Mouse (Mus musculus): ENCODE measurements at regions not wholly inside any gene's neighbourhood (a gene's known extent, or its start where the extent isn't known, plus 50 kb on each side); places are given as distances from the start of the nearest gene placed in this dataset.
"Not testable (repeated sequence)": the region's sequence is repeated elsewhere in the genome, so short reads cannot be mapped to it uniquely, and the experiment has no call there.

GRCm38 (mm10) chr13:5696377-5696776, 164.9 kb upstream of the Klf6 start:
- DNase-seq (ENCODE audit: extremely low read depth, insufficient read length, low spot score), result no peak

GRCm38 (mm10) chr13:5697329-5697728, 164.0 kb upstream of the Klf6 start:
- not testable (repeated sequence) for DNase-seq (ENCODE audit: extremely low read depth, insufficient read length, low spot score)

GRCm38 (mm10) chr13:5702071-5702470, 159.2 kb upstream of the Klf6 start:
- DNase-seq (ENCODE audit: extremely low read depth, insufficient read length, low spot score), result no peak

- DNase-seq (ENCODE audit: extremely low read depth, insufficient read length, low spot score), result no peak
Observed at GRCm38 (mm10) chr13:5704991-5705390, 156.3 kb upstream of the Klf6 start.

GRCm38 (mm10) chr13:5711646-5712045, 149.6 kb upstream of the Klf6 start:
- DNase-seq (ENCODE audit: extremely low read depth, insufficient read length, low spot score), result no peak

GRCm38 (mm10) chr13:5713195-5713863, 148.0 kb upstream of the Klf6 start:
- DNase-seq (ENCODE audit: extremely low read depth, insufficient read length, low spot score), result peak; percentile 26

- peak; percentile 59 for DNase-seq (ENCODE audit: extremely low read depth, insufficient read length, low spot score)
Observed at GRCm38 (mm10) chr13:5714191-5714591, 147.1 kb upstream of the Klf6 start.

GRCm38 (mm10) chr13:5714793-5715192, 146.5 kb upstream of the Klf6 start:
- peak; percentile 16 for DNase-seq (ENCODE audit: extremely low read depth, insufficient read length, low spot score)

GRCm38 (mm10) chr13:5716749-5717148, 144.5 kb upstream of the Klf6 start:
- no peak for DNase-seq (ENCODE audit: extremely low read depth, insufficient read length, low spot score)

- no peak for DNase-seq (ENCODE audit: extremely low read depth, insufficient read length, low spot score)
Observed at GRCm38 (mm10) chr13:5723319-5723718, 138.0 kb upstream of the Klf6 start.

GRCm38 (mm10) chr13:5724364-5724763, 136.9 kb upstream of the Klf6 start:
- DNase-seq (ENCODE audit: extremely low read depth, insufficient read length, low spot score), result peak; percentile 84

GRCm38 (mm10) chr13:5725984-5726383, 135.3 kb upstream of the Klf6 start:
- DNase-seq (ENCODE audit: extremely low read depth, insufficient read length, low spot score), result no peak

- DNase-seq (ENCODE audit: extremely low read depth, insufficient read length, low spot score), result no peak
Observed at GRCm38 (mm10) chr13:5726446-5726845, 134.8 kb upstream of the Klf6 start.

- no peak for DNase-seq (ENCODE audit: extremely low read depth, insufficient read length, low spot score)
Observed at GRCm38 (mm10) chr13:5728172-5728571, 133.1 kb upstream of the Klf6 start.

GRCm38 (mm10) chr13:5728808-5729207, 132.5 kb upstream of the Klf6 start:
- no peak for DNase-seq (ENCODE audit: extremely low read depth, insufficient read length, low spot score)

- DNase-seq (ENCODE audit: extremely low read depth, insufficient read length, low spot score), result no peak
Observed at GRCm38 (mm10) chr13:5729426-5730068, 131.7 kb upstream of the Klf6 start.

GRCm38 (mm10) chr13:5732206-5732605, 129.1 kb upstream of the Klf6 start:
- no peak for DNase-seq (ENCODE audit: extremely low read depth, insufficient read length, low spot score)

- no peak for DNase-seq (ENCODE audit: extremely low read depth, insufficient read length, low spot score)
Observed at GRCm38 (mm10) chr13:5735027-5735624, 126.2 kb upstream of the Klf6 start.

GRCm38 (mm10) chr13:5736472-5736871, 124.8 kb upstream of the Klf6 start:
- no peak for DNase-seq (ENCODE audit: extremely low read depth, insufficient read length, low spot score)

GRCm38 (mm10) chr13:5737214-5737613, 124.1 kb upstream of the Klf6 start:
- DNase-seq (ENCODE audit: extremely low read depth, insufficient read length, low spot score), result no peak

- no peak for DNase-seq (ENCODE audit: extremely low read depth, insufficient read length, low spot score)
Observed at GRCm38 (mm10) chr13:5740805-5741204, 120.5 kb upstream of the Klf6 start.

GRCm38 (mm10) chr13:5744949-5745348, 116.3 kb upstream of the Klf6 start:
- DNase-seq (ENCODE audit: extremely low read depth, insufficient read length, low spot score), result no peak
